Mouse (Mus musculus) thymus, adult 18-20 months (tissue): ENCODE results near the gene Cdc16.

Experiments used
- DNase-seq, 2 experiments: peaks; one replicate each; pipeline ENCODE4 v3.0.0; 2022; ENCODE audit warnings: mixed read lengths in 2 of 2

The Cdc16 gene

GRCm38 (mm10) chr8:13828598-13829172, 71.2 kb downstream of the Cdc16 start:
- DNase-seq = no peak
